Mouse (Mus musculus) G1E (cell line): ENCODE data around the gene Nup133.

ENCODE experiments used
- CTCF ChIP-seq: IDR thresholded peaks from 2 replicates; pipeline ENCODE4 v1.5.1; 2012; ENCODE audit warnings: low read depth, low read length, inconsistent platforms, mixed read lengths
- GATA2 ChIP-seq: IDR thresholded peaks from 2 replicates; pipeline ENCODE4 v1.6.1; 2012; ENCODE audit warnings: low read depth, low read length, inconsistent platforms, borderline replicate concordance

DNA sequence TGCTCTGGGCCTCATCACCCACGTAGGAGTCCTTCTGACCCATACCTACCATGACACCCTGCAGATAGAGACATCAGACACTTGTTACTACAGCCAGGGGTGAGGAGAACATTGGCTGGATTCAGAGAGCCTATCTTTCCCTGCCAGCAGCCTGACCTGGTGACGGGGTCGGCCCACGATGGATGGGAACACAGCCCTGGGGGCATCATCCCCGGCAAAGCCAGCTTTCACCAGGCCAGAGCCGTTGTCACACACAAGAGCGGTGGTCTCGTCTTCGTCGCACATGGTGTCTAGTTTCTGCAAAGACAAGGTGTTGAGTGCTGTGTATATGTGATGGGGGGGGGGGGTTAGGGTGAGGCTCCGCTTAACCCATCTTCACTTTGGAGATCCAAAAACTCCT is 55.7 kb downstream of the Nup133 start:
- TF ChIP-seq CTCF (no peak), GATA2 (no peak)
